Mouse (Mus musculus) kidney, adult 2 months (tissue): ENCODE measurements around the gene Adamtsl3.

ENCODE experiments used
- CTCF ChIP-seq: fragments of 200-500 bp; conservative IDR thresholded peaks from 2 replicates; pipeline ENCODE4 v1.5.1; 2011; ENCODE audit warnings: low read depth, mild to moderate bottlenecking, control low read depth, low read length, moderate library complexity, mixed read lengths; ENCODE audit not compliant: insufficient read depth, insufficient read length
- POLR2A ChIP-seq: fragments of 200-500 bp; IDR thresholded peaks from one replicate; pipeline ENCODE4 v1.6.1; 2011; ENCODE audit warnings: low read depth, low read length, control low read depth

DNA sequence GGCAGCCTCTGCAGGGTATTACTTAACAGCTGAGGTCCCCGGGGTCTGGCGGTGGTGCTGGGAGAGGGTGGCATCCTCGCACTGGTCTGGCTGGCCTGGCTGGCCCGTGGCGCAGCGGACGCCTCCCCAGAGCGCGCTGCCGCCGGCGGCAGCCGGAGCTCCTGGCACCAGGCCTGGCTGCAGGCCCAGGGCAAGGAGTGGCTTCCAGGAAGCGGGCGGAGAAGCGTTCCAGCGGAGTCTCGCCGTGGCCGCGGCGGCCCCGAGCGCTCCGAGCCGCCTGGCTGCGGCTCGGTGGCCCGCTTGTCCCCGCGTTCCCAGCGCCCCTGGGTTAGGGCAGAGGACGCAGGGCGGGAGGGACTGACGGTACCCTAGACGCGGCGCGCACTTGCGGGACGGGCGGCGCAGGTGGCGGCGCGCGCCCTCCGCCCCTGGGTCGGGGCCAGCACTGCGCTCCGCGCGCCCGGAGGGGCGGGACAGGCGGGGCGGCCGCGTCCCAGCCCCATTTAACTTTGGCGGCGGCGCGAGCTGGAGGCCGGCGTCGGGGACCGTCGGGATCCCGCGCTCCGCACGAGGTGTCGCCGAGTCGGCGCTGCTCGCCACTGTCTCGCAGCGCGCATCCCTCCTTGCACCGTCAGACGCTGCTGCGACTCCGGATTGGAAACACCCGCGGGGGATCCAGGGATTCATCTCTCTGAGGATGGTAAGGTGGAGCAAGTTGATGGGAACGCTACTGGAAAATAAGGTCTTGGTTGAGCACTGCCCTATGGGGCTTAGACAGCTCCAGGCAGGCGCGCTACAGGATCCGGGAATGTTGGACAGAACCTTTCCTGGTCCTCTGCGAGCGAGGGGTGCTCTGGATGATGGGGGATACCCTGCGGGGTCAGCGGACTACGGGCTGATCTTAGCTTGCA is at the start of gene Adamtsl3:
- TF ChIP-seq CTCF (no peak), POLR2A (no peak)
